Comparison of ENCODE assay signal across 8 mouse cellular contexts in the genomic region with DNA sequence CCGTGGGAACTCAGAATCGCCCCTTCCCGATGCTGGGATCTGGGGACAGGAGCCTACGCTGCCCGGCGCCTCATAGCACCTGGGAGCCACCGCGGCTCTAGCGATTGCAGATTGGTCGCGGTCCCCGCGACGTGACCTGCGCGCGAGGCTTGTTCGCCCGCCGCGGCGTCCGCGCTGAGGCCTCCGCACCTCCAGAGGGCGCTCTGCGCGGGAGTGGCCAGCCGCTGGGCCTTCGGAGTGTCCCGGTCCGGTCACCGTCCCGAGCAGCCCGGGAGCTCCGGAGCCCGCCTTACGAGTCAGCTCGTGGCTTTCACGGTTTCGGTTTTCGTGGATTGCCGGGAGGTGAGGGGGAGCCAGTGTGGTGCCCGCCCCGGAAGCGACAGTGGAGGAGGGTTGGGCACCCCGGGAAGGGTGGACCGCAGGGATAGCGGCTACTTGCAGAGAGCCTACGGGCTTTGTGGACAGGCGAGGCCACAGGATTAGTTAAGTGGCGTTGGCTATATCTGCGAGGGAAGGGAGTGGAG. TPM values are rescaled to one million over a fixed set of nuclear protein-coding genes. Genes with fewer than 3 reads are reported as not detected.
DNase-seq lines count a peak whose midpoint lies in the region; ATAC-seq lines count a peak whose summit lies in the region.

No protein-coding gene starts in this region.

- H3K9me3 ChIP-seq in hindbrain, embryonic 13.5 days: no peaks in the 10 kb centered on the region

- H3K36me3 ChIP-seq in hindbrain, embryonic 13.5 days: peaks cover 28% of the 10 kb centered on the region

- WGBS in hindbrain, embryonic 13.5 days: 0% methylated on average over 51 of the region's 53 CpGs

- peak; percentile 94 for DNase-seq in Muller cell, postnatal 12 days (ENCODE audit: inconsistent ontology term)
- peak; percentile 94 for DNase-seq in cerebellum, adult 9-11 months
- DNase-seq in frontal cortex, postnatal 14 days (ENCODE audit: low spot score in 2 of 2): peak; percentile 78 to 86
- peak; percentile 83 for DNase-seq in left cerebral cortex, adult 11 months (ENCODE audit: low spot score)
- DNase-seq in lung, postnatal 4 days: peak; percentile 96
- DNase-seq in retina, postnatal 1 day: peak; percentile 94
- DNase-seq in thymus, postnatal 4 days: peak; percentile 93

- peak; percentile 85 for ATAC-seq in hindbrain, embryonic 13.5 days (ENCODE audit: low FRiP score)

- H3K27ac ChIP-seq in hindbrain, embryonic 13.5 days: peak overlapping the region; percentile 90

- peaks cover 31% of the 10 kb centered on the region for H3K4me1 ChIP-seq in hindbrain, embryonic 13.5 days (replicated peaks)

- peaks cover 9% of the 10 kb centered on the region for H3K27me3 ChIP-seq in hindbrain, embryonic 13.5 days

- peak overlapping the region; percentile 91 for H3K9ac ChIP-seq in hindbrain, embryonic 13.5 days

- peak overlapping the region; percentile 90 for H3K4me2 ChIP-seq in hindbrain, embryonic 13.5 days

- H3K4me3 ChIP-seq in hindbrain, embryonic 13.5 days: peak overlapping the region; percentile 85

RNA-seq across cellular contexts. Expression of gene Dnm1, which starts 9.7 kb away (rescaled TPM):
- 42.7 and 44.3 TPM in 2 replicates for polyA plus RNA-seq in hindbrain, embryonic 13.5 days (2015; fragmentation: Nextera tagmentation; extraction: Ambion mirVana)

RNA-seq across cellular contexts. Expression of gene Ciz1, which starts 10.8 kb away (rescaled TPM):
- 52.4 and 53.7 TPM in 2 replicates for polyA plus RNA-seq in hindbrain, embryonic 13.5 days (2015; fragmentation: Nextera tagmentation; extraction: Ambion mirVana)

RNA-seq across cellular contexts. Expression of gene 1110008P14Rik, which starts 18.9 kb away (rescaled TPM):
- 103 and 108 TPM in 2 replicates for polyA plus RNA-seq in hindbrain, embryonic 13.5 days (2015; fragmentation: Nextera tagmentation; extraction: Ambion mirVana)

RNA-seq across cellular contexts. Expression of gene Lcn2, which starts 25.2 kb away (rescaled TPM):
- polyA plus RNA-seq in hindbrain, embryonic 13.5 days (2015; fragmentation: Nextera tagmentation; extraction: Ambion mirVana): 1.0 TPM in 1 of 2 replicates, not detected in the other

RNA-seq across cellular contexts. Expression of gene Ptges2, which starts 32.8 kb away (rescaled TPM):
- polyA plus RNA-seq in hindbrain, embryonic 13.5 days (2015; fragmentation: Nextera tagmentation; extraction: Ambion mirVana): 41.2 and 41.3 TPM in 2 replicates

Comparison
In these comparisons a context has a peak if more than half of its experiments do, and no peak if none do; other contexts are left out.
1. Peak in every context shown above with its lines: DNase-seq, ATAC-seq, H3K4me3 ChIP-seq and H3K27ac ChIP-seq.